Mouse (Mus musculus) kidney, embryonic 14.5 days (tissue): ENCODE results near the gene Arpc4. TPM values are rescaled to one million over a fixed set of nuclear protein-coding genes. Genes with fewer than 3 reads are reported as not detected.
"Not testable (repeated sequence)": the region's sequence is repeated elsewhere in the genome, so short reads cannot be mapped to it uniquely, and the experiment has no call there.

Experiments used
- ATAC-seq: fragments of 200-750 bp; cut with Nextera tagmentation; 2 replicates; pipeline ENCODE4 v1.8.0; 2017; ENCODE audit warnings: moderate number of reproducible peaks, mild to moderate bottlenecking, moderate TSS enrichment, moderate library complexity; ENCODE audit not compliant: low FRiP score, low TSS enrichment
- H3K27ac ChIP-seq: fragments of 300-500 bp; sonication (generic); 2 replicates; pipeline ENCODE4 v1.5.1; 2014; ENCODE audit warnings: low read depth, mild to moderate bottlenecking, low read length, moderate library complexity, mixed read lengths
- H3K27me3 ChIP-seq: fragments of 300-500 bp; sonication (generic); 2 replicates; pipeline ENCODE4 v1.6.1; 2014; ENCODE audit warnings: mild to moderate bottlenecking, low read length; ENCODE audit not compliant: control insufficient read depth, insufficient read depth
- H3K36me3 ChIP-seq: fragments of 300-500 bp; sonication (generic); 2 replicates; pipeline ENCODE4 v1.6.1; 2014; ENCODE audit warnings: low read length, mixed read lengths; ENCODE audit not compliant: control insufficient read depth, insufficient read depth
- H3K4me1 ChIP-seq: fragments of 300-500 bp; sonication (generic); 2 replicates; pipeline ENCODE4 v1.6.1; 2014; ENCODE audit warnings: low read length, mixed read lengths; ENCODE audit not compliant: control insufficient read depth, insufficient read depth
- H3K4me2 ChIP-seq: fragments of 300-500 bp; sonication (generic); replicated peaks from 2 replicates; pipeline ENCODE4 v1.6.1; 2014; ENCODE audit warnings: low read depth, mild to moderate bottlenecking, low read length
- H3K4me3 ChIP-seq: fragments of 300-500 bp; sonication (generic); 2 replicates; pipeline ENCODE4 v1.5.1; 2014; ENCODE audit warnings: mild to moderate bottlenecking, low read length
- H3K9ac ChIP-seq: fragments of 300-500 bp; sonication (generic); 2 replicates; pipeline ENCODE4 v1.6.1; 2014; ENCODE audit warnings: low read depth, mild to moderate bottlenecking, low read length, moderate library complexity
- H3K9me3 ChIP-seq: fragments of 300-500 bp; sonication (generic); 2 replicates; pipeline ENCODE4 v1.6.1; 2016; ENCODE audit warnings: low read length; ENCODE audit not compliant: control insufficient read depth
- whole genome bisulfite sequencing: fragments of 180-500 bp; shearing (Covaris S2); extraction: QIAGEN DNeasy Blood & Tissue Kit; methylation state at CpG from one replicate; pipeline ENCODE4 v1.1.7; 2014; 5-methylcytosine and 5-hydroxymethylcytosine counted together
- polyA plus RNA-seq: library from polyadenylated mRNA; unstranded; fragments of >200 nt; fragmentation: Nextera tagmentation; extraction: Ambion mirVana; gene quantifications from 2 replicates; pipeline ENCODE4 v1.2.1, GENCODE M21; 2014

Gene Arpc4
- polyA plus RNA-seq, result 230 and 351 TPM in 2 replicates

DNA sequence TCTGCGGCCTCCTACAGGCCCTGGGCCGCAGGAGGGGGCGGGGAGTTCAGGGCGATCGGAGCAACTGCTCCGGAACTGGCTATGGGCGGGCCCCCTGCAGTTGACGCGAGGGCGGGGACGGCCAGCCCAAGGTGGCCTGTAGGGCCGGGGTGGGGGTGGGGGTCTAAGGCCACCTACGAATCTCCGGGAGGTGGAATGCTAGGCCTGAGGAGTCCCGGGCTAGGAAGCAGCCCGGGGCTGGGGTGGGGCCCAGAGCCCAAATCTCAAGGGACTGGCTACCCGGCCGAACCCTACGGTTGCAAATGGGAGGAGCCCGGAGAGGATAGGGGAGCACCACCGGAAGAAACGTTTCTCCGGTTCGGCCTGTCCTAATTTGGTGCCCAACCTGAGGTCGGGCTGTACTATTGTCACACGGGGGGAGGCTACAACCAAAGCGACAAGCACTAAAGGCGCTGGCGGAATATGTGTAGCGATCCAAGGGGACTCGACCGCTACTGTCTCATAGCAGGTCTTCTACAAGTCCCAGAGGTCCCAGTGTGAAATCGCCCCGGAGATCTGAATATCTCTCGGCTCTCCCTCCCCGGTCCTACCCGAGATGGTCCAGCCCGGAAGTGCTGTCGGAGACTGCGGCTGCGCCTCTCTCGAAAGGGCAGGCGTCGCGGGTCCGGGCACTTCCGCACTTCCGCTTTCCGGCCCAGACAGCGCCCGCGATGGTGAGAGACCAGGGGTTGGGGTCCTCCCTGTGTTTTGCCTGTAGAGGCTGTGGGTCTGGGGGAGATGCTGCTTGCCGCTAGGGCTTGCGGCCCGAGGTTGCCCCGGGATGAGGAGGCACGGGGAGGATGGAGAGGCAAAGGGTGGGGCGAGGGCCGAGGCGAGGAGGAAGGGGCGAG lies at the start of gene Arpc4, which contains the start of gene Tada3:
Gene Arpc4, plus strand, starts transcription at position 620 of the 890 bp plus-strand sequence.
Gene Tada3, minus strand, starts transcription at position 388 of the 890 bp plus-strand sequence.
- under 1% methylated on average over 60 of the region's 61 CpGs for WGBS
- Histone ChIP-seq H3K4me1 (peaks cover 10% of the 10 kb centered on the region; the same call in 1 of the 2 replicates), H3K27ac (peak within 1 kb of the TSS; percentile 93), H3K9ac (peak within 1 kb of the TSS; percentile 90), H3K4me3 (peak within 1 kb of the TSS; percentile 99), H3K4me2 (peak within 1 kb of the TSS; percentile 70), H3K36me3 (peaks cover 55% of the 10 kb centered on the region), H3K27me3 (no peaks in the 10 kb centered on the region), H3K9me3 (no peaks in the 10 kb centered on the region)
- ATAC-seq, result peak; percentile 96

- ATAC-seq, result no peak
- Histone ChIP-seq H3K9me3 (no peaks in the 10 kb centered on the region), H3K36me3 (peaks cover 40% of the 10 kb centered on the region), H3K9ac (no peak overlapping the region), H3K4me2 (no peak overlapping the region), H3K4me1 (peaks cover 3% of the 10 kb centered on the region; the same call in 1 of the 2 replicates), H3K4me3 (no peak overlapping the region), H3K27ac (no peak overlapping the region), H3K27me3 (no peaks in the 10 kb centered on the region)
- WGBS, result 96% methylated on average over 1 of the region's 1 CpGs
These were observed 48.5 kb upstream of the Arpc4 start for GRCm38 (mm10) chr6:113329396-113329795.

DNA sequence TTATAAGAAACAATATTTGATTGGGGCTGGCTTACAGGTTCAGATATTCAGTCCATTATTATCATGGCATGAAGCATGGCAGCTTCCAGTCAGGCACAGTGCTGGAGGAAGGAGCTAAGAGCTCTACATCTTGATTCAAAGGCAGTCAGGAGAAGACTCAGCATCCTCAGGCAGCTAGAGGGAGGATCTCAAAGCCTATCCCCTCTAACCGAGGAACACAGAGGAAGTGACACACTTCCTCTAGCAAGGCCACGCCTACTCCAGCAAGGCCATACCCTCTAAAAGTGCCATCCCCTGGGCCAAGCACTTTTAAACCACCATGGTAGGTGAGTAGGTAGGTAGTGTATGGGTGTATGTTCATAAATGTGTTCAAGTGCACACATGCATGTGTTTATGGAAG lies 47.4 kb upstream of the Arpc4 start:
- peaks cover 5% of the 10 kb centered on the region; the same call in 1 of the 2 replicates for H3K4me1 ChIP-seq
- H3K27me3 ChIP-seq, result no peaks in the 10 kb centered on the region
- peaks cover 40% of the 10 kb centered on the region for H3K36me3 ChIP-seq
- no peak overlapping the region for H3K4me3 ChIP-seq
- no peaks in the 10 kb centered on the region for H3K9me3 ChIP-seq
- H3K9ac ChIP-seq, result no peak overlapping the region
- 51% methylated on average over 2 of the region's 2 CpGs for WGBS
- H3K4me2 ChIP-seq, result no peak overlapping the region
- H3K27ac ChIP-seq, result no peak overlapping the region
- no peak for ATAC-seq

DNA sequence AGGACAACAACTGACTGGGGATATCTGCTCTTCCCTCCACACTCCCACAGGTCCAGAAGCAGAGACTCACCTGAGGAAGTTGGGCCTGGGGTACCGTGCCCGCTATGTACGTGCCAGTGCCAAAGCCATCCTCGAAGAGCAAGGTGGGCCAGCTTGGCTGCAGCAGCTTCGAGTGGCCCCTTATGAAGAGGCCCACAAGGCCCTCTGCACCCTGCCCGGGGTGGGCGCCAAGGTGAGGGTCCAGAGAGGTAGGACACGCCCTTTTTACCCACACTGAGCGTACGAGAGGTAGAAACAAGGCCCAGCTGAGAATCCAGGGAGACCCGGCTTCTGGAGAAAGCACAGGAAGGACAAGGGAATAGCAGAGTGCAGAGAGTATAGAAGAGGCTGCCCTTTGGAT lies 46.2 kb upstream of the Arpc4 start:
- H3K9me3 ChIP-seq, result no peaks in the 10 kb centered on the region
- no peaks in the 10 kb centered on the region for H3K27me3 ChIP-seq
- no peak overlapping the region for H3K4me2 ChIP-seq
- H3K36me3 ChIP-seq, result peaks cover 49% of the 10 kb centered on the region
- 91% methylated on average over 11 of the region's 11 CpGs for WGBS
- ATAC-seq, result no peak
- peaks cover 5% of the 10 kb centered on the region; the same call in 1 of the 2 replicates for H3K4me1 ChIP-seq
- H3K27ac ChIP-seq, result no peak overlapping the region
- H3K4me3 ChIP-seq, result no peak overlapping the region
- H3K9ac ChIP-seq, result no peak overlapping the region

DNA sequence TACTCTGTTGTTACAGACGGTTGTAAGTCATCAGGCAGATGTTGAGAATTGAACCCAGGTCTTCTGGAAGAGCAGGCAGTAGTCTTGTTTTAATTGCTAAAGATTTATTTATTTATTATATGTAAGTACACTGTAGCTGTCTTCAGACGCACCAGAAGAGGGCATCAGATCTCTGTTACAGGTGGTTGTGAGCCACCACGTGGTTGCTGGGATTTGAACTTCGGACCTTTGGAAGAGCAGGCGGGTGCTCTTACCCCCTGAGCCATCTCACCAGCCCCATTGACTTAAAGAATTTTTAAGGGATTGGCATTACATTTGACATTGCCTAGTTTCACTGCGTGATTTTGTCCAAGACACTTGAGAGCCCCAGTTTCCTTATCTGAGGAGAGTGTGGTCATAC lies 45.2 kb upstream of the Arpc4 start:
- not testable (repeated sequence) for H3K4me2 ChIP-seq, H3K4me3 ChIP-seq, H3K9me3 ChIP-seq, H3K9ac ChIP-seq, H3K27me3 ChIP-seq, H3K4me1 ChIP-seq, ATAC-seq
- Histone ChIP-seq H3K27ac (peak overlapping the region; percentile 66; the same call in 1 of the 2 replicates), H3K36me3 (peaks cover 58% of the 10 kb centered on the region)
- 77% methylated on average over 6 of the region's 6 CpGs for WGBS

DNA sequence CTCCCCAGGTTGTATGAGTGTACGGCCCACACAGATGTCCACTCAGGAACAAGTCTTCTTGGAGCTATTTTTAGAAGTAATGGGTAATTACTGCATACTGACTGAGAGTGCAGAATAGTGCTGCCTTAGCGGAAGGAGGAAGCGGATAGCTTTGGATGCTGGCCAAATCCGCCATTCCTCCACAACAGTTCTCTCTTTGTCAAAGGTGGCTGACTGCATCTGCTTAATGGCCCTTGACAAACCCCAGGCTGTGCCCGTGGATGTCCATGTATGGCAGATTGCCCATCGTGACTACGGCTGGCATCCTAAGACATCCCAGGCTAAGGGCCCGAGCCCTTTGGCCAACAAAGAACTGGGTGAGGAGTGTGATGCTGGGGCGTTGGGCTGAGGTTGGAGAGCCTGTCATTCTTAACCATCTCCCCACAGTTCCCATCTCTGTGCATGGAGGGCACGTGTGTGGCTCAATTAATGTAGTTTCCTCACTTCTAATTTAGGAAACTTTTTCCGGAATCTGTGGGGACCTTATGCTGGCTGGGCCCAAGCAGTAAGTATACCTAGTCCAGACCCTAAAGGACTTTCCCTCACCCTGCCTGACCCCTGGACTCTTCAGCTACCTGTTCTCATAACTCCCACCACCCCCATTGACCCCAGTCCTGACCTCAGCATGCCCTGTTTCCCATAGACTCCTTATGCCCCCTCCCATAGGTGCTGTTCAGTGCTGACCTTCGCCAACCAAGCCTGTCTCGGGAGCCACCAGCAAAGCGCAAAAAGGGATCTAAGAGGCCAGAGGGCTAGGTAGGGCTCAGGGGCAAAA lies 44.6 kb upstream of the Arpc4 start:
- Histone ChIP-seq H3K36me3 (peaks cover 64% of the 10 kb centered on the region), H3K4me1 (peaks cover 5% of the 10 kb centered on the region; the same call in 1 of the 2 replicates), H3K9me3 (no peaks in the 10 kb centered on the region), H3K4me3 (no peak overlapping the region), H3K9ac (no peak overlapping the region), H3K27ac (peak overlapping the region; percentile 66; the same call in 1 of the 2 replicates), H3K4me2 (no peak overlapping the region), H3K27me3 (no peaks in the 10 kb centered on the region)
- WGBS, result 57% methylated on average over 14 of the region's 14 CpGs
- peak; percentile 79 for ATAC-seq

GRCm38 (mm10) chr6:113334216-113334615 lies 43.7 kb upstream of the Arpc4 start:
- Histone ChIP-seq H3K9ac (0 out of 2 replicates have a peak overlapping the region, but pooled peaks have one; percentile 7), H3K27ac (no peak overlapping the region), H3K27me3 (no peaks in the 10 kb centered on the region), H3K9me3 (no peaks in the 10 kb centered on the region), H3K4me2 (no peak overlapping the region), H3K4me3 (no peak overlapping the region), H3K4me1 (peaks cover 5% of the 10 kb centered on the region; the same call in 1 of the 2 replicates), H3K36me3 (peaks cover 69% of the 10 kb centered on the region)
- no peak for ATAC-seq
- 59% methylated on average over 6 of the region's 6 CpGs for WGBS

DNA sequence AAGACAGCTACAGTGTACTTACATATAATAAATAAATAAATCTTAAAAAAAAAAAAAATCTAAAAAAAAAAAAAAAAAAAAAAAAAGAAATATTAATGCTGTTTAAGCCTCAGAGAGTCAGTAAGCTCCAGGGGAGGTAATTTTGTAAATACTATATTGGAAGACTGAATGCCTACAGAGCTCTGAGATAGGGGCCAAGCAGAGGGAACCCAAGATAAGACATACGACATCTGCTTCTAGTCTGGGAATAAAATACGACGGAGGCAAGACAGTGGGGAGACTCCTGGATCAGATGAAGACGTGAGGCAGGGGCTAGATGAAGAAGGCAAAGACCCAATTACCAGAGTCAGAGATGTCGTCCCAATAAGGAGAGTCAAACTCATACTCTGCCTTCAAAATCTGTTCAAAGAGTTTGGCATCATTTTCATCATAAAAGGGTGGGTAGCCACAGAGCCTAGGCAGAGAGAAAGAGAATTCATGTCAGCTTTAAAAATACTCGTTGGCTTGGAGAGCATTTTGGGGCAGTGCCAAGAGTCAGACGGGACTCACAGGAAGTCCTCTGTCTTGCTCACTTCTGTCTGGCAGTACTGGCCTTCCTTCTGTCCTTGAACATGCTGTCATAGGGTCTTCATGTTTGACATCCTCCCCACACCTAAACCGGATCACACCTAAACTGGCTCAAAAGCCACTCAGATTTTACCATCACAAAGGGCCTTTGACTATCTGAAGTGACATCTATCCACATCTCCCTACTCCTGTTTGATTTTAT lies 40.9 kb upstream of the Arpc4 start:
- H3K27ac ChIP-seq, result no peak overlapping the region
- no peak overlapping the region for H3K9ac ChIP-seq
- H3K4me1 ChIP-seq, result peaks cover 17% of the 10 kb centered on the region
- H3K4me2 ChIP-seq, result no peak overlapping the region
- no peaks in the 10 kb centered on the region for H3K27me3 ChIP-seq
- no peak overlapping the region for H3K4me3 ChIP-seq
- no peak for ATAC-seq
- peaks cover 66% of the 10 kb centered on the region for H3K36me3 ChIP-seq
- H3K9me3 ChIP-seq, result no peaks in the 10 kb centered on the region
- WGBS, result 71% methylated on average over 8 of the region's 8 CpGs
